Mouse (Mus musculus) stomach, postnatal 0 days (tissue): ENCODE results near the gene 7530416G11Rik. TPM values are rescaled to one million over a fixed set of nuclear protein-coding genes. Genes with fewer than 3 reads are reported as not detected.

Source experiments
- ATAC-seq: fragments of 200-750 bp; cut with Nextera tagmentation; 2 replicates; pipeline ENCODE4 v1.8.0; 2017; ENCODE audit not compliant: low FRiP score, low TSS enrichment
- DNase-seq: peaks from one replicate; pipeline ENCODE4 v3.0.0-alpha.2; 2016; ENCODE audit warnings: low spot score
- H3K27ac ChIP-seq: fragments of 300-500 bp; sonication (generic); replicated peaks from 2 replicates; pipeline ENCODE4 v1.5.1; 2014; ENCODE audit warnings: mild to moderate bottlenecking, control low read depth
- H3K27me3 ChIP-seq: fragments of 300-500 bp; sonication (generic); 2 replicates; pipeline ENCODE4 v1.6.1; 2014; ENCODE audit warnings: low read length; ENCODE audit not compliant: control insufficient read depth, insufficient read depth
- H3K36me3 ChIP-seq: fragments of 300-500 bp; sonication (generic); 2 replicates; pipeline ENCODE4 v1.6.1; 2014; ENCODE audit warnings: low read length, mixed read lengths; ENCODE audit not compliant: control insufficient read depth, insufficient read depth
- H3K4me1 ChIP-seq: fragments of 300-500 bp; sonication (generic); replicated peaks from 2 replicates; pipeline ENCODE4 v1.6.1; 2014; ENCODE audit warnings: antibody characterized with exemption; ENCODE audit not compliant: control insufficient read depth, insufficient read depth
- H3K4me2 ChIP-seq: fragments of 300-500 bp; sonication (generic); replicated peaks from 2 replicates; pipeline ENCODE4 v1.6.1; 2014; ENCODE audit warnings: low read depth, mild to moderate bottlenecking, control low read depth, moderate library complexity
- H3K4me3 ChIP-seq: fragments of 300-500 bp; sonication (generic); 2 replicates; pipeline ENCODE4 v1.5.1; 2014; ENCODE audit warnings: low read depth, low read length, control low read depth
- H3K9ac ChIP-seq: fragments of 300-500 bp; sonication (generic); 2 replicates; pipeline ENCODE4 v1.6.1; 2014; ENCODE audit warnings: mild to moderate bottlenecking, low read length, control low read depth, mixed read lengths
- H3K9me3 ChIP-seq: fragments of 300-500 bp; sonication (generic); 2 replicates; pipeline ENCODE4 v1.6.1; 2016; ENCODE audit warnings: low read length; ENCODE audit not compliant: control insufficient read depth
- CTCF ChIP-seq: IDR thresholded peaks from 2 replicates; pipeline ENCODE4 v1.5.1; 2016; ENCODE audit warnings: antibody characterized with exemption, low read depth, mild to moderate bottlenecking, moderate library complexity
- EP300 ChIP-seq: optimal IDR thresholded peaks from 2 replicates; pipeline ENCODE3; 2016; ENCODE audit warnings: antibody characterized with exemption
- WGBS: fragments of 180-500 bp; shearing (Covaris S2); extraction: QIAGEN DNeasy Blood & Tissue Kit; methylation state at CpG from one replicate; pipeline ENCODE4 v1.1.7; 2014; 5-methylcytosine and 5-hydroxymethylcytosine counted together
- polyA plus RNA-seq: library from polyadenylated mRNA; unstranded; fragments of >200 nt; fragmentation: Nextera tagmentation; extraction: Ambion mirVana; gene quantifications from 2 replicates; pipeline ENCODE4 v1.2.1, GENCODE M21; 2015

7530416G11Rik gene
- polyA plus RNA-seq, 1 experiment from 2014 or later, result not detected

GRCm38 (mm10) chr15:85446652-85447051, 56.4 kb downstream of the 7530416G11Rik start:
- H3K4me2 ChIP-seq, result no peak overlapping the region
- no peak for DNase-seq
- H3K9me3 ChIP-seq, result no peaks in the 10 kb centered on the region
- ATAC-seq, result no peak
- H3K9ac ChIP-seq, result no peak overlapping the region
- no peak overlapping the region for H3K27ac ChIP-seq
- 65% methylated on average over 3 of the region's 3 CpGs for WGBS
- H3K27me3 ChIP-seq, result no peaks in the 10 kb centered on the region
- H3K4me3 ChIP-seq, result no peak overlapping the region
- no peak for TF ChIP-seq CTCF
- no peak for TF ChIP-seq EP300
- H3K36me3 ChIP-seq, result peaks cover 2% of the 10 kb centered on the region; the same call in 1 of the 2 replicates
- no peaks in the 10 kb centered on the region for H3K4me1 ChIP-seq

Other genes starting within 250 kb of the 7530416G11Rik start
- 124 TPM in 2 replicates for gene Atxn10, start 167.0 kb downstream of the 7530416G11Rik start, polyA plus RNA-seq
- 20.6 and 24.4 TPM in 2 replicates for gene Wnt7b, start 79.2 kb upstream of the 7530416G11Rik start, polyA plus RNA-seq
- 16.8 and 18.8 TPM in 2 replicates for gene Ppara, start 231.8 kb upstream of the 7530416G11Rik start, polyA plus RNA-seq